Mouse (Mus musculus): ENCODE measurements at regions not wholly inside any gene's neighbourhood (a gene's known extent, or its start where the extent isn't known, plus 50 kb on each side); places are given as distances from the start of the nearest gene placed in this dataset.

GRCm38 (mm10) chr1:104578123-104578522 is 190.2 kb upstream of the Cdh20 start:
- ATAC-seq (ENCODE audit: insufficient read depth) (no peak), DNase-seq (ENCODE audit: low read depth in 3 of 3, low spot score in 3 of 3) (no peak)
- H3K27me3 ChIP-seq (ENCODE audit: control insufficient read depth, insufficient read depth, low read length): no peaks in the 10 kb centered on the region
- H3K36me3 ChIP-seq (replicated peaks; ENCODE audit: control insufficient read depth, insufficient read depth, low read depth): no peaks in the 10 kb centered on the region
- TF ChIP-seq EP300 (IDR thresholded peaks at IDR 0.05; ENCODE audit: low read depth): no peak
- TF ChIP-seq CTCF (IDR thresholded peaks at IDR 0.05; ENCODE audit: low read depth): no peak
- no peak overlapping the region for H3K9ac ChIP-seq (replicated peaks)
- H3K27ac ChIP-seq: no peak overlapping the region
- H3K4me2 ChIP-seq (ENCODE audit: low read depth): no peak overlapping the region
- H3K9me3 ChIP-seq (ENCODE audit: control insufficient read depth, low read length): no peaks in the 10 kb centered on the region
- H3K4me1 ChIP-seq (replicated peaks; ENCODE audit: control insufficient read depth in 2 of 2, insufficient read depth in 2 of 2, low read length in 1 of 2): no peaks in the 10 kb centered on the region
- no peak overlapping the region for H3K4me3 ChIP-seq (ENCODE audit: insufficient read depth in 1 of 2, low read depth in 2 of 2, low read length in 2 of 2)
- WGBS (ENCODE audit: insufficient replicate concordance): 41% methylated on average over 2 of the region's 2 CpGs

- TF ChIP-seq EP300 (IDR thresholded peaks at IDR 0.05; ENCODE audit: low read depth): no peak
- TF ChIP-seq CTCF (IDR thresholded peaks at IDR 0.05; ENCODE audit: low read depth): no peak
- Histone ChIP-seq H3K4me3 (ENCODE audit: insufficient read depth in 1 of 2, low read depth in 2 of 2, low read length in 2 of 2) (no peak overlapping the region), H3K9ac (replicated peaks) (no peak overlapping the region), H3K4me2 (ENCODE audit: low read depth) (no peak overlapping the region), H3K9me3 (ENCODE audit: control insufficient read depth, low read length) (no peaks in the 10 kb centered on the region), H3K4me1 (replicated peaks; ENCODE audit: control insufficient read depth in 2 of 2, insufficient read depth in 2 of 2, low read length in 1 of 2) (no peaks in the 10 kb centered on the region), H3K27me3 (ENCODE audit: control insufficient read depth, insufficient read depth, low read length) (no peaks in the 10 kb centered on the region), H3K36me3 (replicated peaks; ENCODE audit: control insufficient read depth, insufficient read depth, low read depth) (no peaks in the 10 kb centered on the region), H3K27ac (no peak overlapping the region)
- DNase-seq (ENCODE audit: low read depth in 3 of 3, low spot score in 3 of 3) (no peak), ATAC-seq (ENCODE audit: insufficient read depth) (no peak)
- WGBS (ENCODE audit: insufficient replicate concordance): 82% methylated on average over 3 of the region's 3 CpGs
These were observed 184.2 kb upstream of the Cdh20 start for GRCm38 (mm10) chr1:104584123-104584522.

- no peak overlapping the region for H3K4me3 ChIP-seq (ENCODE audit: insufficient read depth in 1 of 2, low read depth in 2 of 2, low read length in 2 of 2)
- no peak for DNase-seq (ENCODE audit: low read depth in 3 of 3, low spot score in 3 of 3)
- 50% methylated on average over 6 of the region's 6 CpGs for WGBS (ENCODE audit: insufficient replicate concordance)
These were observed 181.3 kb upstream of the Cdh20 start for GRCm38 (mm10) chr1:104586985-104587384.

GRCm38 (mm10) chr1:104605301-104605700 is 163.0 kb upstream of the Cdh20 start:
- DNase-seq (ENCODE audit: low read depth in 3 of 3, low spot score in 3 of 3): no peak
- no peak overlapping the region for H3K4me2 ChIP-seq (ENCODE audit: low read depth)
- H3K27me3 ChIP-seq (ENCODE audit: control insufficient read depth, insufficient read depth, low read length): no peaks in the 10 kb centered on the region
- H3K27ac ChIP-seq: no peak overlapping the region
- TF ChIP-seq CTCF (IDR thresholded peaks at IDR 0.05; ENCODE audit: low read depth): no peak
- TF ChIP-seq EP300 (IDR thresholded peaks at IDR 0.05; ENCODE audit: low read depth): no peak
- no peak for ATAC-seq (ENCODE audit: insufficient read depth)
- H3K4me1 ChIP-seq (replicated peaks; ENCODE audit: control insufficient read depth in 2 of 2, insufficient read depth in 2 of 2, low read length in 1 of 2): no peaks in the 10 kb centered on the region
- H3K9ac ChIP-seq (replicated peaks): no peak overlapping the region
- no peaks in the 10 kb centered on the region for H3K9me3 ChIP-seq (ENCODE audit: control insufficient read depth, low read length)
- 52% methylated on average over 3 of the region's 3 CpGs for WGBS (ENCODE audit: insufficient replicate concordance)
- H3K36me3 ChIP-seq (replicated peaks; ENCODE audit: control insufficient read depth, insufficient read depth, low read depth): no peaks in the 10 kb centered on the region
- H3K4me3 ChIP-seq (ENCODE audit: insufficient read depth in 1 of 2, low read depth in 2 of 2, low read length in 2 of 2): no peak overlapping the region

More at GRCm38 (mm10) chr1:104586985-104587384, 181.3 kb upstream of the Cdh20 start:
- Histone ChIP-seq H3K9ac (replicated peaks) (no peak overlapping the region), H3K4me2 (ENCODE audit: low read depth) (no peak overlapping the region), H3K9me3 (ENCODE audit: control insufficient read depth, low read length) (no peaks in the 10 kb centered on the region), H3K36me3 (replicated peaks; ENCODE audit: control insufficient read depth, insufficient read depth, low read depth) (no peaks in the 10 kb centered on the region), H3K27ac (no peak overlapping the region), H3K4me1 (replicated peaks; ENCODE audit: control insufficient read depth in 2 of 2, insufficient read depth in 2 of 2, low read length in 1 of 2) (no peaks in the 10 kb centered on the region), H3K27me3 (ENCODE audit: control insufficient read depth, insufficient read depth, low read length) (no peaks in the 10 kb centered on the region)
- no peak for ATAC-seq (ENCODE audit: insufficient read depth)
- TF ChIP-seq CTCF (IDR thresholded peaks at IDR 0.05; ENCODE audit: low read depth) (no peak), EP300 (IDR thresholded peaks at IDR 0.05; ENCODE audit: low read depth) (no peak)

- ATAC-seq (ENCODE audit: insufficient read depth) (no peak), DNase-seq (ENCODE audit: low read depth in 3 of 3, low spot score in 3 of 3) (no peak)
- no peaks in the 10 kb centered on the region for H3K4me1 ChIP-seq (replicated peaks; ENCODE audit: control insufficient read depth in 2 of 2, insufficient read depth in 2 of 2, low read length in 1 of 2)
- H3K9me3 ChIP-seq (ENCODE audit: control insufficient read depth, low read length): no peaks in the 10 kb centered on the region
- TF ChIP-seq CTCF (IDR thresholded peaks at IDR 0.05; ENCODE audit: low read depth) (peak; percentile 13; the same call in 1 of the 2 replicates), EP300 (IDR thresholded peaks at IDR 0.05; ENCODE audit: low read depth) (no peak)
- H3K9ac ChIP-seq (replicated peaks): no peak overlapping the region
- no peak overlapping the region for H3K4me3 ChIP-seq (ENCODE audit: insufficient read depth in 1 of 2, low read depth in 2 of 2, low read length in 2 of 2)
- no peak overlapping the region for H3K27ac ChIP-seq
- H3K4me2 ChIP-seq (ENCODE audit: low read depth): no peak overlapping the region
- no peaks in the 10 kb centered on the region for H3K36me3 ChIP-seq (replicated peaks; ENCODE audit: control insufficient read depth, insufficient read depth, low read depth)
- H3K27me3 ChIP-seq (ENCODE audit: control insufficient read depth, insufficient read depth, low read length): no peaks in the 10 kb centered on the region
- 27% methylated on average over 6 of the region's 6 CpGs for WGBS (ENCODE audit: insufficient replicate concordance)
These were observed 158.9 kb upstream of the Cdh20 start for GRCm38 (mm10) chr1:104609409-104609808.

All from liver, embryonic 14.5 days (tissue).